25 mouse cellular contexts compared by ENCODE assay signal in genomic region chr6:54822348-54822747, GRCm38 (mm10). TPM values are rescaled to one million over a fixed set of nuclear protein-coding genes. Genes with fewer than 3 reads are reported as not detected.
DNase-seq lines count a peak whose midpoint lies in the region; ATAC-seq and TF ChIP-seq lines count a peak whose summit lies in the region.
"Had no signal": no experiment of that assay in that cellular context is flagged by ENCODE, and none has a peak within 500 bp of the region (broad histone marks: within the 10 kb centered on the region; RNA-seq: fewer than 3 reads in every experiment).

No protein-coding gene starts in this region.

- peaks cover 24% of the 10 kb centered on the region for H3K4me1 ChIP-seq in heart, embryonic 15.5 days (replicated peaks)
- peaks cover 21% of the 10 kb centered on the region; the same call in 1 of the 2 replicates for H3K4me1 ChIP-seq in forebrain, embryonic 14.5 days (ENCODE audit: control insufficient read depth, insufficient read depth, low read length)
- peaks cover 17% of the 10 kb centered on the region for H3K4me1 ChIP-seq in neural tube, embryonic 15.5 days

- no peak overlapping the region for H3K4me3 ChIP-seq in gastrocnemius, adult 2 months
- H3K4me3 ChIP-seq in heart, embryonic 15.5 days: no peak overlapping the region
- no peak overlapping the region for H3K4me3 ChIP-seq in forebrain, embryonic 14.5 days (ENCODE audit: low read depth, low read length)
- no peak overlapping the region for H3K4me3 ChIP-seq in neural tube, embryonic 15.5 days (replicated peaks)
- H3K4me3 ChIP-seq: embryonic facial prominence, embryonic 13.5 days; forebrain, embryonic 15.5 days; hindbrain, embryonic 13.5 days; left cerebral cortex, adult 2 months; limb, embryonic 10.5 days; liver, embryonic 13.5 days; lung, embryonic 15.5 days; midbrain, embryonic 12.5 days; neural tube, embryonic 12.5 days had no signal

- H3K9me3 ChIP-seq in heart, embryonic 15.5 days (replicated peaks): no peaks in the 10 kb centered on the region
- no peaks in the 10 kb centered on the region for H3K9me3 ChIP-seq in forebrain, embryonic 14.5 days (replicated peaks; ENCODE audit: control insufficient read depth, low read length)
- H3K9me3 ChIP-seq in neural tube, embryonic 15.5 days (replicated peaks): no peaks in the 10 kb centered on the region
- H3K9me3 ChIP-seq: embryonic facial prominence, embryonic 13.5 days; forebrain, embryonic 15.5 days; hindbrain, embryonic 13.5 days; limb, embryonic 10.5 days; liver, embryonic 13.5 days; lung, embryonic 15.5 days; midbrain, embryonic 12.5 days; neural tube, embryonic 12.5 days had no signal

- 41% methylated on average over 4 of the region's 4 CpGs for WGBS in heart, embryonic 15.5 days
- 92% methylated on average over 4 of the region's 4 CpGs for WGBS in forebrain, embryonic 14.5 days
- 88% methylated on average over 4 of the region's 4 CpGs for WGBS in neural tube, embryonic 15.5 days

- H3K4me2 ChIP-seq in heart, embryonic 15.5 days: no peak overlapping the region
- no peak overlapping the region for H3K4me2 ChIP-seq in forebrain, embryonic 14.5 days (ENCODE audit: low read length)
- no peak overlapping the region for H3K4me2 ChIP-seq in neural tube, embryonic 15.5 days
- H3K4me2 ChIP-seq: embryonic facial prominence, embryonic 13.5 days; forebrain, embryonic 15.5 days; hindbrain, embryonic 13.5 days; liver, embryonic 13.5 days; lung, embryonic 15.5 days; midbrain, embryonic 12.5 days; neural tube, embryonic 12.5 days had no signal

- ATAC-seq in heart, embryonic 15.5 days (replicated peaks; ENCODE audit: insufficient number of reproducible peaks, insufficient read depth, low FRiP score, low read depth): no peak
- ATAC-seq in forebrain, embryonic 14.5 days: no peak
- no peak for ATAC-seq in neural tube, embryonic 15.5 days (ENCODE audit: low FRiP score)
- ATAC-seq: forebrain, embryonic 15.5 days; inflammation-experienced regulatory T-cells, adult 6 months had no signal

- TF ChIP-seq CTCF in gastrocnemius, adult 2 months (IDR thresholded peaks at IDR 0.05): no peak

- no peaks in the 10 kb centered on the region for H3K27me3 ChIP-seq in heart, embryonic 15.5 days
- H3K27me3 ChIP-seq in forebrain, embryonic 14.5 days (replicated peaks; ENCODE audit: control insufficient read depth, insufficient read depth, low read length): no peaks in the 10 kb centered on the region
- no peaks in the 10 kb centered on the region for H3K27me3 ChIP-seq in neural tube, embryonic 15.5 days (replicated peaks)
- H3K27me3 ChIP-seq: CH12.LX; embryonic facial prominence, embryonic 13.5 days; forebrain, embryonic 15.5 days; hindbrain, embryonic 13.5 days; liver, embryonic 13.5 days; lung, embryonic 15.5 days; midbrain, embryonic 12.5 days; neural tube, embryonic 12.5 days had no signal

- H3K9ac ChIP-seq in heart, embryonic 15.5 days: no peak overlapping the region
- H3K9ac ChIP-seq in forebrain, embryonic 14.5 days (ENCODE audit: low read length): no peak overlapping the region
- H3K9ac ChIP-seq in neural tube, embryonic 15.5 days (replicated peaks): no peak overlapping the region
- H3K9ac ChIP-seq: embryonic facial prominence, embryonic 13.5 days; forebrain, embryonic 15.5 days; hindbrain, embryonic 13.5 days; liver, embryonic 13.5 days; lung, embryonic 15.5 days; midbrain, embryonic 12.5 days; neural tube, embryonic 12.5 days had no signal

- no peaks in the 10 kb centered on the region for H3K36me3 ChIP-seq in heart, embryonic 15.5 days
- H3K36me3 ChIP-seq in forebrain, embryonic 14.5 days (ENCODE audit: control insufficient read depth, insufficient read depth, low read length): no peaks in the 10 kb centered on the region
- no peaks in the 10 kb centered on the region for H3K36me3 ChIP-seq in neural tube, embryonic 15.5 days
- H3K36me3 ChIP-seq: embryonic facial prominence, embryonic 13.5 days; forebrain, embryonic 15.5 days; hindbrain, embryonic 13.5 days; lung, embryonic 15.5 days; midbrain, embryonic 12.5 days; neural tube, embryonic 12.5 days had no signal

- DNase-seq in gastrocnemius, adult 2 months: no peak
- DNase-seq in gastrocnemius, postnatal 25 days: no peak
- peak; percentile 58 for DNase-seq in kidney, adult 9 months
- DNase-seq in kidney, postnatal 4 days: no peak
- DNase-seq in adrenal gland, postnatal 14 days: peak; percentile 52
- DNase-seq in forebrain, embryonic 14.5 days (ENCODE audit: low spot score): no peak
- DNase-seq: cerebellum, adult 9-11 months; gastrocnemius, postnatal 36 days; kidney, postnatal 25 days; layer of hippocampus, adult 9-11 months; liver, embryonic 13.5 days; spleen, adult 18-20 months; thymus, postnatal 36 days had no signal

- intact Hi-C loops in gastrocnemius, adult 2 months (cut with DNase I): no loop called here

- H3K27ac ChIP-seq in gastrocnemius, adult 2 months: peak overlapping the region; percentile 73
- peak overlapping the region; percentile 70 for H3K27ac ChIP-seq in heart, embryonic 15.5 days
- H3K27ac ChIP-seq in forebrain, embryonic 14.5 days (ENCODE audit: low read depth, low read length): no peak overlapping the region
- H3K27ac ChIP-seq in neural tube, embryonic 15.5 days (replicated peaks): no peak overlapping the region
- H3K27ac ChIP-seq: embryonic facial prominence, embryonic 13.5 days; forebrain, embryonic 15.5 days; hindbrain, embryonic 13.5 days; left cerebral cortex, adult 2 months; limb, embryonic 10.5 days; liver, embryonic 13.5 days; lung, embryonic 15.5 days; midbrain, embryonic 12.5 days; neural tube, embryonic 12.5 days had no signal

RNA-seq across cellular contexts. Expression of gene Znrf2, which starts 5.6 kb away (rescaled TPM):
- 10 to 100 TPM; 12.6 to 14.9 TPM for total RNA-seq in gastrocnemius, adult 2 months (2021)
- 10 to 100 TPM; 11.5 to 13.1 TPM for total RNA-seq in gastrocnemius, postnatal 25 days (2021)
- total RNA-seq in adrenal gland, postnatal 14 days (2021): 28.3 and 30.0 TPM in 2 replicates
- 2.7 and 2.8 TPM in 2 replicates for polyA plus RNA-seq in heart, embryonic 15.5 days (2015; fragmentation: Nextera tagmentation; extraction: Ambion mirVana)
- polyA plus RNA-seq in forebrain, embryonic 14.5 days (2014; fragmentation: Nextera tagmentation; extraction: Ambion mirVana): 16.5 and 17.9 TPM in 2 replicates
- 5.8 and 5.9 TPM in 2 replicates for polyA plus RNA-seq in neural tube, embryonic 15.5 days (2015; fragmentation: Nextera tagmentation; extraction: Ambion mirVana)

Comparison
In these comparisons a context has a peak if more than half of its experiments do, and no peak if none do; other contexts are left out.
1. DNase-seq: peak in kidney, adult 9 months (single experiment) and adrenal gland, postnatal 14 days (single experiment); none in gastrocnemius, adult 2 months (single experiment), gastrocnemius, postnatal 25 days (single experiment), kidney, postnatal 4 days (0 of 2) and forebrain, embryonic 14.5 days (single experiment).
2. H3K27ac ChIP-seq: peak in gastrocnemius, adult 2 months (single experiment) and heart, embryonic 15.5 days (single experiment); none in forebrain, embryonic 14.5 days (single experiment) and neural tube, embryonic 15.5 days (single experiment).